Mouse (Mus musculus): ENCODE measurements around the gene Gm3248.
"Not testable (repeated sequence)": the region's sequence is repeated elsewhere in the genome, so short reads cannot be mapped to it uniquely, and the experiment has no call there.

The Gm3248 gene

GRCm38 (mm10) chr14:5961635-5962034, at the start of gene Gm3248:
Gene Gm3248, minus strand, starts transcription at chr14:5961745.
- peak; percentile 14 for DNase-seq (ENCODE audit: low spot score)

GRCm38 (mm10) chr14:5987136-5987535, 25.6 kb upstream of the Gm3248 start:
- not testable (repeated sequence) for DNase-seq (ENCODE audit: low spot score)

GRCm38 (mm10) chr14:5979037-5979436, 17.5 kb upstream of the Gm3248 start, which contains the start of gene Gm3453:
Gene Gm3453, minus strand, starts transcription at chr14:5979137.
- DNase-seq (ENCODE audit: low spot score): not testable (repeated sequence)

- not testable (repeated sequence) for DNase-seq (ENCODE audit: low spot score)
Measured at GRCm38 (mm10) chr14:5962441-5962840, 896 bp upstream of the Gm3248 start.

GRCm38 (mm10) chr14:5961102-5961501, 443 bp downstream of the Gm3248 start:
- not testable (repeated sequence) for DNase-seq (ENCODE audit: low spot score)

GRCm38 (mm10) chr14:5960479-5960878, 1.1 kb downstream of the Gm3248 start:
- DNase-seq (ENCODE audit: low spot score): peak; percentile 17

GRCm38 (mm10) chr14:5923276-5923675, 38.3 kb downstream of the Gm3248 start:
- DNase-seq (ENCODE audit: low spot score): not testable (repeated sequence)

GRCm38 (mm10) chr14:5918330-5918942, 43.1 kb downstream of the Gm3248 start:
- not testable (repeated sequence) for DNase-seq (ENCODE audit: low spot score)

GRCm38 (mm10) chr14:5913701-5914100, 47.8 kb downstream of the Gm3248 start:
- DNase-seq (ENCODE audit: low spot score): not testable (repeated sequence)

Measured in layer of hippocampus, adult 11-12 months (tissue).